Mouse (Mus musculus): ENCODE results near the gene Stkld1.

DNA sequence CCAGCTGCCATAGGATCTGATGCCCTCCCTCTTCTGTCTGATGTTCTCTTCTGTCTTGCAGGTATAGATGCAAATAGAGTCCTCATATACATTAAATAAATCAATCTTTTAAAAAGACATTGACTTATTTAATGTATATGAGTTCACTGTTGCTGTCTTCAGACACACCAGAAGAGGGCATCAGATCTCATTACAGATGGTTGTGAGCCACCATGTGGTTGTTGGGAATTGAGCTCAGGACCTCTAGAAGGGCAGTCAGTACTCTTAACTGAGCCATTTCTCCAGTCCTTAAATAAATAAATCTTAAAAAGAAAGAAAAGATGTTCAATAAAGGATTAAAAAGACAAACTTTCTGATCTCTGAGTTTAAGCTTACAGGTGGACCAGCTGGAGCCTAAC is 24.5 kb upstream of the Stkld1 start:
- TF ChIP-seq CTCF (IDR thresholded peaks at IDR 0.05; ENCODE audit: low read depth) (peak; percentile 45), EP300 (IDR thresholded peaks at IDR 0.05; ENCODE audit: low read depth) (no peak)
